Mouse (Mus musculus): ENCODE results near the gene Ddi1. TPM values are rescaled to one million over a fixed set of nuclear protein-coding genes. Genes with fewer than 3 reads are reported as not detected.
A peak's percentile ranks its signal among the peaks of the same experiment; 100 is the strongest.

Ddi1 gene
- polyA plus RNA-seq, 1 experiment from 2014 or later, result 0.08 TPM

DNA sequence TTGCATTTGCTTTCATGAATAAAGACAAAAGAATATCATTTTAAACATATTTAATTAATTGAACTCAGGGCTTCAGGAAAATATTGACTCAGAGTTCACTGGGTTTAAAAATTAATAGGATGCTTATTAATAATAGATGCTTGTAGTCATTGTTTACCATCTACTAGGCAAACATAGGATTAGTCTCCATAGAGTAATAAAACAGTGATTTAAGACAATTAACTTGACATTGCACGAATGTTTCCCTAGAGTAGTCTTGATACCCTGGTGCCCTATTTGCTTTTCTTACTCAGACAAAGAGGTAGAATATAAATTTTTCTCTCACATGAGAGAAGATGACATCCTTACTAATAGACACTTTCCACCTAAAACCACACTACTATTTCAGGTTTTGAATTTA lies 52.1 kb downstream of the Ddi1 start:
- Histone ChIP-seq H3K27ac (no peak overlapping the region), H3K27me3 (ENCODE audit: insufficient read depth, low read length) (no peaks in the 10 kb centered on the region), H3K9me3 (replicated peaks; ENCODE audit: low read length) (no peaks in the 10 kb centered on the region), H3K4me2 (ENCODE audit: low read length) (no peak overlapping the region), H3K4me1 (replicated peaks; ENCODE audit: insufficient read depth, low read length) (no peaks in the 10 kb centered on the region), H3K4me3 (replicated peaks; ENCODE audit: low read depth, low read length) (no peak overlapping the region), H3K36me3 (ENCODE audit: insufficient read depth, low read length) (no peaks in the 10 kb centered on the region), H3K9ac (ENCODE audit: low read depth, low read length) (no peak overlapping the region)
- TF ChIP-seq CTCF (IDR thresholded peaks at IDR 0.05; ENCODE audit: low read depth), result no peak
- DNase-seq (ENCODE audit: low spot score), result no peak
- WGBS, result 20% methylated on average over 1 of the region's 1 CpGs
- no peak for ATAC-seq (replicated peaks; ENCODE audit: low FRiP score, low read depth)

DNA sequence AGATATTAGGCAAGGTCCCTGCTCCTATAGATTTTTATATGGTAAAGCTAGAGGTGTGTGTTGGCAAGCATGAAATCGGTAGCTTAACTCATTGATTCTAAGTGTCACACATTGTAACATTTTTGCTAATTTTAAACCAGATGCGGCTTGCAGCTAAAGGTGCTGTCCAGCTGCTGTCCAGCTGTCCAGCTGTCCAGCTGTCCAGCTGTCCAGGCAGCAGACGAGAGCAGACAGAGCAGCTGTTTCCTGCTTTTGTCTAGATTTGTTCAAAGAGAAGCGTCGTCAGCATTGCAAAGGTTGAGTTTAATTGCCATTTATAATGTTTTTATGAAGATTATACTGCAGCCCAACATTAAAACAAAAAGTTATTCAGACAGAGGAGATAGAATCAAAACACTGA lies 56.8 kb downstream of the Ddi1 start:
- no peaks in the 10 kb centered on the region for H3K27me3 ChIP-seq (ENCODE audit: insufficient read depth, low read length)

More for the DNA sequence above, 56.8 kb downstream of the Ddi1 start:
- TF ChIP-seq CTCF (IDR thresholded peaks at IDR 0.05; ENCODE audit: low read depth), result no peak
- H3K4me3 ChIP-seq (replicated peaks; ENCODE audit: low read depth, low read length), result no peak overlapping the region
- no peak overlapping the region for H3K4me2 ChIP-seq (ENCODE audit: low read length)
- no peak overlapping the region for H3K27ac ChIP-seq
- 53% methylated on average over 5 of the region's 5 CpGs for WGBS
- no peaks in the 10 kb centered on the region for H3K36me3 ChIP-seq (ENCODE audit: insufficient read depth, low read length)
- ATAC-seq (replicated peaks; ENCODE audit: low FRiP score, low read depth) (no peak), DNase-seq (ENCODE audit: low spot score) (peak; percentile 36)
- H3K9ac ChIP-seq (ENCODE audit: low read depth, low read length), result no peak overlapping the region
- no peaks in the 10 kb centered on the region for H3K4me1 ChIP-seq (replicated peaks; ENCODE audit: insufficient read depth, low read length)
- H3K9me3 ChIP-seq (replicated peaks; ENCODE audit: low read length), result no peaks in the 10 kb centered on the region

Other genes with a start within 250 kb of the Ddi1 start
- gene Pdgfd, start 101.3 kb downstream of the Ddi1 start, polyA plus RNA-seq (2015; fragmentation: Nextera tagmentation; extraction: Ambion mirVana), result 21.5 and 22.9 TPM in 2 replicates

Measured in kidney, postnatal 0 days (tissue).